Mouse (Mus musculus) layer of hippocampus, adult 6 months (tissue): ENCODE measurements around the gene Ckmt1. TPM values are rescaled to one million over a fixed set of nuclear protein-coding genes. Genes with fewer than 3 reads are reported as not detected.

Source experiments
- long read RNA-seq, 2 experiments: library from polyadenylated mRNA; unstranded; transcript quantifications; one replicate each; pipeline ENCODE4 v2.0.0; 2019 to 2020
- polyA plus RNA-seq: library from polyadenylated mRNA; unstranded; fragments of <200 nt; fragmentation: Nextera tagmentation; gene quantifications from 2 replicates; pipeline ENCODE4 v1.2.3, GENCODE M21; 2021

Gene Ckmt1
- polyA plus RNA-seq = 323 and 342 TPM in 2 replicates
- long read RNA-seq, experiment 1, transcript Ckmt1-201 (9 exons, 1,620 nt) = major isoform, 394 of 449 reads
- long read RNA-seq, experiment 1, partial matches to known transcripts = 34 of 449 reads
- long read RNA-seq, experiment 1, other reads (novel, unspliced or antisense) = 15 of 449 reads
- long read RNA-seq, experiment 2, transcript Ckmt1-201 (9 exons, 1,620 nt) = major isoform, 1,912 of 1,987 reads
- long read RNA-seq, experiment 2, partial matches to known transcripts = 13 of 1,987 reads
- long read RNA-seq, experiment 2, other reads (novel, unspliced or antisense) = 60 of 1,987 reads

DNA sequence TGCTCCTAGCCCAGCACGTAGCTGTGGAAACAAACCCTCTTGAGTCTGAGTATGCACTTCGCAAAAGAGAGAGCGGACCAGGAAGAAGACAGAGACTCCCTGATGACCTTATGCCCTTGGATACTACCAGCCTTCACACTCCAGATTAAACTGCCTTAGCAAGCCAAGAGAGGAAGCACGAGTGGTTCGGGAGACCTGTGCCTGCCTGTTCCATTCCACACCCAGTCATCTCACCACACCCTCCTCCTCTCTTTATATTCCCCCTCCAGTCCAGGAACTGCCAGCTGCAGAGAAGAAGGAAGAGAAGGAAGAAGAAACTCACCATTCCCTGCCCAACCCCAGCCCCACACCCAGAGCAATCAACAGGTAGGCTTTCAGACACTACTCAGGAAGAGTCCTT lies at the start of gene Ckmt1:
TSS of gene Ckmt1 (plus strand) at position 221 of the 400 bp plus-strand sequence.

GRCm38 (mm10) chr2:121354820-121355592 lies 2.5 kb upstream of the Ckmt1 start, which contains the start of gene Ppip5k1:
Gene Ppip5k1, minus strand, starts transcription at chr2:121355396.

GRCm38 (mm10) chr2:121386961-121387575 lies 29.6 kb downstream of the Ckmt1 start, which contains the start of gene Strc:
Gene Strc, minus strand, starts transcription at chr2:121387168.

Other genes with a start within 250 kb of the Ckmt1 start
- gene Tgm7, start 247.9 kb upstream of the Ckmt1 start, polyA plus RNA-seq = not detected in 2 replicates
- gene Adal, start 217.3 kb upstream of the Ckmt1 start, polyA plus RNA-seq = 10.6 and 11.4 TPM in 2 replicates
- 7.2 and 10.3 TPM in 2 replicates for gene Lcmt2, start 217.1 kb upstream of the Ckmt1 start, polyA plus RNA-seq
- gene Tubgcp4, start 187.1 kb upstream of the Ckmt1 start, polyA plus RNA-seq = 9.9 and 10.8 TPM in 2 replicates
- gene Zscan29, start 186.6 kb upstream of the Ckmt1 start, polyA plus RNA-seq = 1.6 and 2.0 TPM in 2 replicates
- 20.1 and 21.6 TPM in 2 replicates for gene Trp53bp1, start 86.3 kb upstream of the Ckmt1 start, polyA plus RNA-seq
- gene Map1a, start 68.1 kb upstream of the Ckmt1 start, polyA plus RNA-seq = 122 and 145 TPM in 2 replicates
- 20.9 and 23.7 TPM in 2 replicates for gene Ppip5k1, start 2.3 kb upstream of the Ckmt1 start, polyA plus RNA-seq
- gene Strc, start 29.5 kb downstream of the Ckmt1 start, polyA plus RNA-seq = 0.06 and 0.10 TPM in 2 replicates
- gene Pdia3, start 56.1 kb downstream of the Ckmt1 start, polyA plus RNA-seq = 70.8 and 80.6 TPM in 2 replicates
- 1.3 and 1.4 TPM in 2 replicates for gene Catsper2, start 56.1 kb downstream of the Ckmt1 start, polyA plus RNA-seq
- gene Ell3, start 86.6 kb downstream of the Ckmt1 start, polyA plus RNA-seq = 1.0 and 1.1 TPM in 2 replicates
- 653 and 686 TPM in 2 replicates for gene Serf2, start 91.5 kb downstream of the Ckmt1 start, polyA plus RNA-seq
- 127 and 137 TPM in 2 replicates for gene Hypk, start 95.6 kb downstream of the Ckmt1 start, polyA plus RNA-seq
- 0.11 and 0.25 TPM in 2 replicates for gene Serinc4, start 99.1 kb downstream of the Ckmt1 start, polyA plus RNA-seq
- gene Mfap1b, start 116.4 kb downstream of the Ckmt1 start, polyA plus RNA-seq = 47.6 and 50.2 TPM in 2 replicates
- gene Mfap1a, start 149.0 kb downstream of the Ckmt1 start, polyA plus RNA-seq = 11.9 and 14.6 TPM in 2 replicates
- gene Wdr76, start 149.0 kb downstream of the Ckmt1 start, polyA plus RNA-seq = 1.0 and 1.1 TPM in 2 replicates